Mouse (Mus musculus) MEL (cell line): ENCODE measurements at regions not wholly inside any gene's neighbourhood (a gene's known extent, or its start where the extent isn't known, plus 50 kb on each side); places are given as distances from the start of the nearest gene placed in this dataset.

Source experiments
- DNase-seq: peaks from one replicate; pipeline ENCODE4 v3.0.0; 2011; ENCODE audit warnings: low read depth, low spot score
- H3K27ac ChIP-seq: 2 replicates; pipeline ENCODE4 v1.5.1; 2012; ENCODE audit warnings: low read depth, mild to moderate bottlenecking, control low read depth, low read length, moderate library complexity; ENCODE audit not compliant: control insufficient read depth
- H3K27me3 ChIP-seq, 2 experiments: fragments of 150-350 bp in 1 of 2; sonication (generic) in 1 of 2; 2 replicates each; pipeline ENCODE4 v1.6.1; 2012; ENCODE audit warnings: low read length in 2 of 2, mild to moderate bottlenecking in 2 of 2, improper control_type of control experiment in 1 of 2, moderate library complexity in 1 of 2; ENCODE audit not compliant: insufficient read depth in 2 of 2, control insufficient read depth in 1 of 2
- H3K36me3 ChIP-seq, 2 experiments: 2 replicates each; pipeline ENCODE4 v1.6.1; 2012 to 2014; ENCODE audit warnings: low read length in 2 of 2, improper control_type of control experiment in 1 of 2, inconsistent platforms in 1 of 2, mild to moderate bottlenecking in 1 of 2; ENCODE audit not compliant: insufficient read depth in 2 of 2, control insufficient read depth in 1 of 2
- H3K4me1 ChIP-seq, 2 experiments: fragments of 150-350 bp in 1 of 2; sonication (generic) in 1 of 2; 2 replicates each; pipeline ENCODE4 v1.6.1; 2012; ENCODE audit warnings: low read length in 2 of 2, improper control_type of control experiment in 1 of 2, mild to moderate bottlenecking in 1 of 2; ENCODE audit not compliant: insufficient read depth in 2 of 2, control insufficient read depth in 1 of 2
- H3K4me3 ChIP-seq, 2 experiments: fragments of 150-350 bp in 1 of 2; sonication (generic) in 1 of 2; 2 replicates each; pipeline ENCODE4 v1.5.1; 2012; ENCODE audit warnings: low read depth in 2 of 2, low read length in 2 of 2, mild to moderate bottlenecking in 2 of 2, moderate library complexity in 2 of 2, control low read depth in 1 of 2, improper control_type of control experiment in 1 of 2; ENCODE audit not compliant: control insufficient read depth in 1 of 2, insufficient read depth in 1 of 2
- H3K79me2 ChIP-seq: 2 replicates; pipeline ENCODE4 v1.6.1; 2012; ENCODE audit warnings: mild to moderate bottlenecking, low read length, moderate library complexity; ENCODE audit not compliant: control insufficient read depth, poor library complexity, insufficient read depth
- H3K9ac ChIP-seq: 2 replicates; pipeline ENCODE4 v1.6.1; 2012; ENCODE audit warnings: low read depth, mild to moderate bottlenecking, control low read depth, low read length, moderate library complexity; ENCODE audit not compliant: control insufficient read depth, poor library complexity, severe bottlenecking
- H3K9me3 ChIP-seq: fragments of 150-350 bp; sonication (generic); replicated peaks from 2 replicates; pipeline ENCODE4 v1.6.1; 2012; ENCODE audit warnings: mild to moderate bottlenecking, low read length, improper control_type of control experiment, moderate library complexity; ENCODE audit not compliant: insufficient read depth
- CHD1 ChIP-seq: IDR thresholded peaks from 2 replicates; pipeline ENCODE4 v1.6.1; 2012; ENCODE audit warnings: low read depth, mild to moderate bottlenecking, inconsistent platforms, low read length, improper control_type of control experiment
- CTCF ChIP-seq, 3 experiments: IDR thresholded peaks in 2 of 3; conservative IDR thresholded peaks in 1 of 3; 2 replicates each; pipeline ENCODE4 v1.5.1; 2011 to 2012; ENCODE audit warnings: low read length in 3 of 3, low read depth in 2 of 3, mild to moderate bottlenecking in 2 of 3, improper control_type of control experiment in 1 of 3, inconsistent platforms in 1 of 3, mixed read lengths in 1 of 3, moderate library complexity in 1 of 3; ENCODE audit not compliant: control insufficient read depth in 1 of 3, insufficient read depth in 1 of 3, poor library complexity in 1 of 3, severe bottlenecking in 1 of 3
- ELF1 ChIP-seq: IDR thresholded peaks from 2 replicates; pipeline ENCODE4 v1.6.1; 2014; ENCODE audit warnings: low read depth, mild to moderate bottlenecking, inconsistent platforms, low read length, improper control_type of control experiment, moderate library complexity
- ETS1 ChIP-seq: IDR thresholded peaks from 2 replicates; pipeline ENCODE4 v1.6.1; 2012; ENCODE audit warnings: low read depth, mild to moderate bottlenecking, inconsistent platforms, low read length, improper control_type of control experiment, moderate library complexity
- GABPA ChIP-seq: IDR thresholded peaks from 2 replicates; pipeline ENCODE4 v1.6.1; 2012; ENCODE audit warnings: low read depth, mild to moderate bottlenecking, inconsistent platforms, low read length, improper control_type of control experiment, moderate library complexity
- GATA1 ChIP-seq: IDR thresholded peaks from 2 replicates; pipeline ENCODE4 v1.6.1; 2011; ENCODE audit warnings: low read depth, low read length, improper control_type of control experiment
- MEF2A ChIP-seq: IDR thresholded peaks from 2 replicates; pipeline ENCODE4 v1.6.1; 2014; ENCODE audit warnings: low read depth, mild to moderate bottlenecking, inconsistent platforms, low read length, improper control_type of control experiment; ENCODE audit not compliant: poor library complexity, insufficient replicate concordance, severe bottlenecking; ENCODE audit errors: extremely low read depth
- NELFE ChIP-seq: IDR thresholded peaks from 2 replicates; pipeline ENCODE4 v1.6.1; 2011; ENCODE audit warnings: low read depth, low read length, improper control_type of control experiment
- POLR2A ChIP-seq, 2 experiments: IDR thresholded peaks; 2 replicates each; pipeline ENCODE4 v1.6.1; 2011 to 2012; ENCODE audit warnings: low read length in 2 of 2, mild to moderate bottlenecking in 2 of 2, control low read depth in 1 of 2, improper control_type of control experiment in 1 of 2, low read depth in 1 of 2, moderate library complexity in 1 of 2; ENCODE audit not compliant: control insufficient read depth in 1 of 2, insufficient read depth in 1 of 2, poor library complexity in 1 of 2
- POLR2AphosphoS2 ChIP-seq: IDR thresholded peaks from 2 replicates; pipeline ENCODE4 v1.6.1; 2011; ENCODE audit warnings: low read length, improper control_type of control experiment
- RCOR1 ChIP-seq: IDR thresholded peaks from 2 replicates; pipeline ENCODE4 v1.6.1; 2012; ENCODE audit warnings: low read depth, mild to moderate bottlenecking, inconsistent platforms, low read length, improper control_type of control experiment
- SIN3A ChIP-seq: IDR thresholded peaks from 2 replicates; pipeline ENCODE4 v1.6.1; 2012; ENCODE audit warnings: low read length, improper control_type of control experiment, inconsistent platforms
- SMC3 ChIP-seq: IDR thresholded peaks from 2 replicates; pipeline ENCODE4 v1.6.1; 2011; ENCODE audit warnings: low read depth, low read length, improper control_type of control experiment
- TAL1 ChIP-seq: IDR thresholded peaks from 2 replicates; pipeline ENCODE4 v1.6.1; 2012; ENCODE audit warnings: mild to moderate bottlenecking, inconsistent platforms, low read length, moderate library complexity, mixed read lengths
- TCF12 ChIP-seq: IDR thresholded peaks from 2 replicates; pipeline ENCODE4 v1.6.1; 2014; ENCODE audit warnings: low read depth, mild to moderate bottlenecking, inconsistent platforms, low read length, improper control_type of control experiment, moderate library complexity
- ZC3H11A ChIP-seq: IDR thresholded peaks from 2 replicates; pipeline ENCODE4 v1.6.1; 2012; ENCODE audit warnings: low read depth, mild to moderate bottlenecking, inconsistent platforms, low read length, improper control_type of control experiment
- ZKSCAN1 ChIP-seq: IDR thresholded peaks from 2 replicates; pipeline ENCODE4 v1.6.1; 2012; ENCODE audit warnings: low read depth, mild to moderate bottlenecking, inconsistent platforms, low read length, improper control_type of control experiment, moderate library complexity
- ZMIZ1 ChIP-seq: IDR thresholded peaks from 2 replicates; pipeline ENCODE4 v1.6.1; 2012; ENCODE audit warnings: low read depth, mild to moderate bottlenecking, inconsistent platforms, low read length, improper control_type of control experiment, moderate library complexity
- ZNF384 ChIP-seq: IDR thresholded peaks from 2 replicates; pipeline ENCODE4 v1.6.1; 2012; ENCODE audit warnings: low read depth, mild to moderate bottlenecking, inconsistent platforms, low read length, improper control_type of control experiment

- peaks cover 2 to 9% of the 10 kb centered on the region in 2 experiments; a peak in 2 of 4 replicates for H3K4me1 ChIP-seq
Observed at GRCm38 (mm10) chr19:21052771-21053170, 98.8 kb upstream of the Tmc1 start.

GRCm38 (mm10) chr19:21051872-21052271, 97.9 kb upstream of the Tmc1 start:
- peak; percentile 9; the same call in 1 of the 2 replicates for TF ChIP-seq ETS1
- TF ChIP-seq MEF2A, result no peak
- H3K27me3 ChIP-seq, result no peaks in the 10 kb centered on the region
- no peak overlapping the region for H3K27ac ChIP-seq
- H3K4me3 ChIP-seq, result no peak overlapping the region
- no peak overlapping the region for H3K9ac ChIP-seq
- H3K9me3 ChIP-seq, result no peaks in the 10 kb centered on the region
- H3K36me3 ChIP-seq, result peaks cover 0 to 5% of the 10 kb centered on the region in 2 experiments; a peak in 2 of 4 replicates
- H3K4me1 ChIP-seq, result peaks cover 2 to 9% of the 10 kb centered on the region in 2 experiments; a peak in 2 of 4 replicates
- no peaks in the 10 kb centered on the region for H3K79me2 ChIP-seq
- no peak for DNase-seq

More at GRCm38 (mm10) chr19:21052771-21053170, 98.8 kb upstream of the Tmc1 start:
- no peaks in the 10 kb centered on the region for H3K9me3 ChIP-seq
- TF ChIP-seq ELF1, result no peak
- no peak for TF ChIP-seq NELFE
- TF ChIP-seq CTCF (IDR thresholded peaks at IDR 0.05 in 2 of 3, conservative IDR thresholded peaks at IDR 0.05 in 1 of 3; ENCODE audit: control insufficient read depth in 1 of 3, insufficient read depth in 1 of 3, low read depth in 2 of 3, low read length in 3 of 3, poor library complexity in 1 of 3, severe bottlenecking in 1 of 3), result no peak
- no peak for TF ChIP-seq CHD1
- TF ChIP-seq POLR2A (IDR thresholded peaks at IDR 0.05; ENCODE audit: control insufficient read depth in 1 of 2, insufficient read depth in 1 of 2, low read depth in 1 of 2, low read length in 2 of 2, poor library complexity in 1 of 2), result no peak
- no peak for TF ChIP-seq SMC3
- no peak for TF ChIP-seq MEF2A
- no peak for TF ChIP-seq POLR2AphosphoS2
- TF ChIP-seq TCF12, result no peak
- no peak for TF ChIP-seq GABPA
- TF ChIP-seq ZNF384, result no peak
- TF ChIP-seq TAL1, result no peak
- no peak for TF ChIP-seq SIN3A
- no peak for TF ChIP-seq ZKSCAN1
- no peak for TF ChIP-seq ZMIZ1
- TF ChIP-seq RCOR1, result no peak
- no peak for TF ChIP-seq GATA1
- TF ChIP-seq ZC3H11A, result no peak
- TF ChIP-seq, all 39 proteins: peak for 0
- Histone ChIP-seq H3K79me2 (no peaks in the 10 kb centered on the region), H3K27me3 (no peaks in the 10 kb centered on the region), H3K36me3 (peaks cover 0 to 5% of the 10 kb centered on the region in 2 experiments; a peak in 2 of 4 replicates), H3K27ac (no peak overlapping the region), H3K4me3 (no peak overlapping the region), H3K9ac (no peak overlapping the region)
- DNase-seq, result no peak
